Mouse (Mus musculus): ENCODE measurements at regions not wholly inside any gene's neighbourhood (a gene's known extent, or its start where the extent isn't known, plus 50 kb on each side); places are given as distances from the start of the nearest gene placed in this dataset.
A peak's percentile ranks its signal among the peaks of the same experiment; 100 is the strongest.

GRCm38 (mm10) chr2:105615891-105616733 lies 52.6 kb upstream of the Pax6 start:
- H3K4me2 ChIP-seq = peak overlapping the region; percentile 47
- 0 out of 2 replicates have a peak overlapping the region, but pooled peaks have one; percentile 10 for H3K4me3 ChIP-seq
- ATAC-seq (ENCODE audit: low FRiP score, low read depth) = peak; percentile 70
- 25% methylated on average over 18 of the region's 18 CpGs for WGBS
- no peaks in the 10 kb centered on the region for H3K9me3 ChIP-seq
- H3K4me1 ChIP-seq (replicated peaks) = peaks cover 21% of the 10 kb centered on the region
- H3K27me3 ChIP-seq = peaks cover 10% of the 10 kb centered on the region; the same call in 1 of the 2 replicates
- no peak overlapping the region for H3K9ac ChIP-seq
- H3K27ac ChIP-seq (replicated peaks) = no peak overlapping the region
- H3K36me3 ChIP-seq = no peaks in the 10 kb centered on the region
